Mouse (Mus musculus) gastrocnemius, adult 8-10 months (tissue): ENCODE data around the gene Osbpl9. TPM values are rescaled to one million over a fixed set of nuclear protein-coding genes. Genes with fewer than 3 reads are reported as not detected.

Source experiments
- DNase-seq, 2 experiments: peaks; one replicate each; pipeline ENCODE4 v3.0.0; 2022; ENCODE audit warnings: low spot score in 2 of 2
- total RNA-seq, 4 experiments: library from RNA; stranded (reverse); gene quantifications; 2 replicates each; pipeline ENCODE4 v1.2.4; 2022

Gene Osbpl9
- total RNA-seq, 4 experiments from 2014 or later = 95.4 to 108 (median 97.7) TPM

DNA sequence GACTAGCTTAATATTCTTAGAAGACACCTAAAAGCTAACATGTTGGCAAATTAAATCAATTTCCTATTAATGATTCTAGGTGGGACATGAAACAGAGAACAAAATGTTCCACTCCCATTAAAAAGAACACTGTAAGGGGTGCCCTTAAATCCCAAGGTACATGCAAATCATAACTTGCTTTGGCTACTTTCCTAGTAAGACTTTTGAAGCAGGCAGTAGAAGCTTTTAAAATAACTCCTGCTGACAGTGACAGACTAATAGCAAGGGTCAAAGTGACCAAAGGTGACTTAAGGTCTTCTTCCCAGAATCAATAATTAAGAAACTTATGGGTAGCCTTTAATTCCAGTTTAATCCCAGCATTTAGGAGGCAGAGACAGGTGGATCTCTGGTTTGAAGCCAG, 95.5 kb downstream of the Osbpl9 start:
- DNase-seq = no peak

DNA sequence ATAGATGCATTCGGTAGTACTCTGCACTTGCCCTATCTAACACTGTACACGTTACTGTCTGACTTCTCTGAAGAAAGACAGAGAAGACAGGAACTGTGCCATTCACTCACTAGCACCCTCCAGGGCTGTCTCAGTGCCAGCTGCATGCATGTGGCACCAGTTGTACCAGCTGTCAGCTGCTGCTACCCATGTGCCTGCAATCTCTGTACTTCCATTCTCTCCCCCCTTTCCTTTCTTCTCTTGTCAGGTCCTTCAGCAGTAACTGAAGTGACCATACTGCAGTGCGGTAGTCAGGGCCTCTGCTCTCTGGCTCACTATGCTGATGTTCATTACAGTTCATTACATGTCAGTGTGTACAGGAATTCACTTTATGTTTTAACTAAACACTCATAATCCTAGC, 96.0 kb downstream of the Osbpl9 start:
- no peak for DNase-seq

DNA sequence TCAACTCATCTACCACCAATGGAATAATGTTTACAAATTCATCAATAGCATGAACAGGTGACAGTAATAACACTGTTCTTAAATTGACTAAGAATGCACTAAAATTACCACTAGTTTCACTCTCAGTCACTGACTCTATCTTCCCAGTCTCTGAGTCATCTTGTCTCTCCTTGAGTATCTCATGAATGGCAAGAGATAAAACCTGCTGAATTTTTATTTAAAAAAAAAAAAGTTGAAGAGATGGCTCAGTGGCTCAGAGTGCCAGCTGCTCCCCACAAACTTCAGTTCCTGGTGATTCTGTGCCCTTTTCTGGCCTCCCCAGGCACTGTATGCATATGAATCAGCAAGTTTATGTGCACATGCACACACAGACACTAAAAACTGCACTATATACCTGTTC, 96.8 kb downstream of the Osbpl9 start:
- no peak for DNase-seq

DNA sequence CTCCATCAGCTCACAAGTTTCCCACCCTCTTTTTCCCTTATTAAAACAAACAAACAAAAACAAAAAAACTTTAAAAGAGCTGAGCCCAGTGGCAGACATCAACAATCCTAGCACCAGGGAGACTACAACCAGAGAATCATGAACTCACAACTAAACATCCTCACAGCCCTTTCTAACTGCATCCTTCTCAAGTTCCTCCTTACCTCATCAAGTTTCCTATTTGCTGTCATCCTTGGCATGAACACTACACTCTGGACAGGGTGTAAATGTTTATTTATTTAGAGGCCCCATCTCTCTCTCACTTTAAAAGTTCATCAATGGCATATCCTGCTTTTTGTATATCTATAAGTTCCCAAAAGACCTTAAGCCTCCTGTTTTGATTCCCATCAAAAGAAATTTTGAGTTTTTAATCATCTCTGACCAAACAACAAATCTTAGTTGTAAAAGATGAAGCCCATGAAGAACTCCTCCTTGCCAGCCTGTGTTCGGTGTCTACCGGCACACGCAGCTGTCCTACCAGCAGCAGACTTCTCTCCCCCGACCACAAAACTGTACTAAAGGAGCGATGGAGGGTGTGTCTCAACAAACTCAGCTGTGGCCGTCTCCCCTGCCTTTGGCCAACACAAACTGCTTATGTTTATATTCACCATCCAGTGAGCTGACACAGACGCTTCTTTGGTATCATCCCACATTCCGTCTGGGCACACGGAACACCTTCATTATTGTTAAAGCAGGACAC, 98.8 kb downstream of the Osbpl9 start:
- no peak for DNase-seq

DNA sequence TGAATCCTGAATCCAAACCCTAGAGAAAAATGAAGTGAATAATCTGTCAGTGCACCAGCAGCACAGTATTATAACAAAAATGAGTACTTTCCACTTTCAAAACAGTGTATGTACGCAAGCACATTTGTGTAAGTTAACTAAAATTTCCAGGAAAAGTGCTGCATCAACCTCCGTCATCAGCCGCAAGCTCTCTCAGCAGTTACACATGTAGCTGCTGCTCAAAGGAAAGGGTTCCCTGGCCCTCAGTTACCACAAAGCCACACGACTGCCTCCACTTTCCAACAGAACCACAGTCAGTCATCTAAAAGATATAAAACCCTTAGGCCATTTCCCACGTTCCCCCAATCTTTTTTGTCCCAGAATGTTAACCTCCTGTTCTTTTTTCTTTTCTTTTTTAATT, 99.5 kb downstream of the Osbpl9 start:
- no peak for DNase-seq

DNA sequence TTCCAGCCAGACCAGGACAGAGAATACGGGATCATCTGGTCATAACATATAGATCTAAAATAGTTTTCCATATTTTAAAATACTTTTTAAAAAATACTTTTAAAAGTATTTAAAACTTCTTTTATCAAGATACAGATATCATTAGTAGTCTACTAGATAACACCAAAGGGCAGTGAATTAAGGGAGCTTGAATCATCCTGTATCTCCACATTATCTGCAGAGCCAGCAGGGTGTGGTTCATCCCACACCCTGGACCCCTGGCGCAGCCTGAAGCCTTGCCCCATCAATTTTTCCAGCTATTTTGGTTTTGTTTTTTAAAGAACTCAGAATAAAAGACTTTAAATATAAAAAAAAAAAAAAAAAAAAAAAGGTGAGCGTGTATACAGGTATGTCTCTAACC, 103.2 kb downstream of the Osbpl9 start:
- DNase-seq = no peak

DNA sequence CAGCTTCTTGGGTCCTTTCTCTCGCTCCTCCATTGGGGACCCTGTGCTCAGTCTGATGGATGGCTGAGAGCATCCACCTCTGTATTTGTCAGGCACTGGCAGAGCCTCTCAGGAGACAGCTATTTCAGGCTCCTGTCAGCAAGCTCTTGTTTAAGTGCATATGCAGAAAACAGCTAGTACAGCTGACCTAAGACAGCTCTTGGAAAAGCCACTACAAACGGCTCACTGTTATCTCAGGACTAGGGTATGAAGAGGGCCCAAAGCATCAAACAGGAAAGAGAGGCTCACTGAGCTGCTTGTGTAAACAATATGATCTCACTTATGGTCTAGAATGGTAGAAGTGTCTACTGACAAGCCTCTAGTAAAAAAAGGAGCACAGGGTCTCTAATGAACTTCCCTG, 107.8 kb downstream of the Osbpl9 start:
- no peak for DNase-seq

DNA sequence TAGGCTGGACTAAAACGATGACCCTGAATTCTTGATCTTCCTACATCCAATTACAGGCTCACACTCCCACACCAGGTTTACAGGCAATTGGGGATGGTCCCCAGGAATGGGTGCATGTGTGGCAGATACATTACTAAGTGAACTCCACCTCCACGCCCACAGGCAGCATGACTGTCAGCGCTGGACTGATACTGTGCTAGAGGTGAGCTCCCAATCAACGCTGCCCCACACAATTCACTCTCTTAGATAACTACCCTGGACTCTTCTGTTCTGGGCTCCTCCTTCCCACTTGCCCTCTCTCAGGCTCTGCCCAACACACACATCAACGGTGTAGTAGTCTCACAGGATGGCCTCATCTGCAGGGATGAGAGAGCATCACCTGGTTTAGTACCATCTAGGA, 109.7 kb downstream of the Osbpl9 start:
- no peak for DNase-seq

DNA sequence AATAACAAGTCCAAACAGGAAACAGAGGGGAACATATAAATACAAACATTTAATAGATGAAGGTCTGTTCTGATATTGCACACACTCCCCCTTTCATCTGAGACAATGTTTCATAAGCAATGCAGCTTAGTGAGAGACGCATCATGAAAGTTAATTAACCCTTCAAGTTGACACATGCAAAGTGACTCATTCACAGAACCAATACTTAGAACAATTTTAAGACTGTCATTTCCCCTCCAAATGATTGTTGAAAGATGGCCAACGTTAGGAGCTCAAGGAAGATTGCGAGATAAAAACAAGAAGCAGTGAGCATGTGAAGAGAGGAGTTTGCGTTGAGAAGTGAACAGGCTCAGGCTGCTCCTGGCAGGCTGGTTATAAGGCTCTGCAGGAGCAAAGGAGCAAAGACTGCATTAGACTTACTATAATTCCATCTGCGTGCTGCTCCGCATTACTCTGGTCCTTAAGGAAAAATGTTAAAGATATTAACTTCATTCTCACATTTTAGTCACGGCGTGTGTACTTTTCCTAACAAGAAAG, 110.8 kb downstream of the Osbpl9 start:
- DNase-seq = no peak

DNA sequence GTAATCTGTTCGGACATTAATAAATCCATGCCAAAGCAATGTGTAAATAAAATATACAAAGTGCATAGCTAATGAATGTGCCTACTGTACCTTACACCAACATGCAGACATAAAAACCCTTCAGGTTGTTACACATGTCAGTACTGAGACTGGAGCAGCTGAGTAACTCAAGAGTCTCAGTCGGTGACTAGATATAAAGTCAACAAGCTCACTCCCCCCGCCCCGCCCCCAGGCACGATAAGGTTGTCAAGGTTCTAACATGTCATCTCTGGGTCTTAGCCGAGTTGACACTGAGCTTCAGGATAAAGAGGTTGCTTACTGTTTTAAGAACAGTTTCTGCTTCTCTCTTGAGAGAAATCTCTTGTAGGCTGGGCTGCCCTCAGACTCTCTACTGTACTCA, 112.1 kb downstream of the Osbpl9 start:
- DNase-seq = no peak

DNA sequence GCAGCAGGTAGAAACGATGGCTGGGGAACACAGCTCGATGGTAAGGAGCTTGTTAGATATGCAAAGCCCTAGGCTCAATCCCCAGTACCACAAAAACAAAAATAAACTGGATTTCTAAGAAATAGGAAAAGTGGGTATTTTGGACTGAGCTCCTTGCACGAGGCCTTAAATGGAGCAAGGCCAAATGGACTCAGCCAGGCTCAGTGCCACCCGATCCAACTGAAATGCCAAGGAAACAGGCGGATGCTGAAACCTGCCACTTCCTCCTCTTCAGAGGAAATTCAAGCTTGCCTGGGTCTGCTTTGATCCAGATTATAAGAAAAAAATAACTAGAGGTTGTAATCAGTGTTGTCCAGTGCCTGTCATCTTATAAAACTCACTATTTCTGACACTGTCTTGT, 112.9 kb downstream of the Osbpl9 start:
- DNase-seq = no peak

DNA sequence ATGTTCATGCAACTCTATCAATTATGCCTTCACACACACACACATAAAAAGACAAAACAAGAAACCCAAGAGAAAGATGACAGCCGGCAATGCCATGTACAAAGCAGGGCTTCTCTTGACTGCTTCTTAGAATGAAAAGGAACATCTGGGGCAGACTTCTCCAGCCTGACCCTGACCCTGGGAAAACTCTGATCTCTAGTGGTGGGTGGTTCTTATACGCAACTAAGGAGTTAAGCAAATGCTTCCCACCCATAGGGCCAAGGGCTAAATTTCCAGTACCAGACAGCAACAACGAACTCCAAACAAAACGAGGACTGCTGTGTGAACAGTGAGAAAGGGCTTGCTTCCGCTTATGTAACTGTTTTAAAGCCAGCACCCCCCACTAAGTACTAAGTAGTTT, 122.0 kb downstream of the Osbpl9 start:
- DNase-seq = no peak

DNA sequence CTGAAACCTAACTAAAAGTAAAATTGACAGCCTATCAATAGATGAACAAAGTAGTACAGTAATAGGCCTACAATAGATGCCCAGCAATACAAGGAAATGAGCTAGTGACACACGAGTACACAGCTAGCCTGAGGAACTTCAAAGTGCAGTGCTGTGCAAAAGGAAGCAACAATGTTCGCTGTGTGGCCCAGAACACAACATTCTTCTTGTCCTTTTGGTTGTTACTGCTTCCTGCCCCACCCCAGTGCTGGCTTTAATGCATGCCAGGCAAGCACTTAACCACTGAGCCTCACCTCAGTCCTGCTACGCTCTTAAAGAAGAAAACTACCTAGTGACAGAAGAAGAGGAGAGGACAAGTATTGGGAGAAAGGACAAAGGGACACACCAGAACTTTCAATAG, 122.4 kb downstream of the Osbpl9 start:
- no peak for DNase-seq

DNA sequence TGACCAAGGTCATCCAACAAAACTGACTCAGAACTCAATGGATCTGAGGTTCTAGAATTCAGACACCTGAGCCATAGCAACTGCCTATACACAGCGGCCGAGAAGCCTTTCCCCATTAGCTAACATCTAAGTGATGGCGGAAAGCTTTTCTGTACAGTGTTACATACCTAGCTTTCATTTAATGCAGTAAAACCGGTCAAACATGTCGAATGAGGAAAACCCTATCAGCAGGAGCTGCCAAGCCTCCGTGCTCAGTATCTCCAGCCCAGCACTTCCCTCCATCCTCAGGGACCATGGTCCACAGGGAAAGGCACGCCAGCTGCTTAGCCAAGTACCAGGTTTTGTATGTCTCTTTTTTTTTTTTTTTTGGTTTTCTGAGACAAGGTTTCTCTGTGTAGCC, 123.1 kb downstream of the Osbpl9 start:
- DNase-seq = no peak

DNA sequence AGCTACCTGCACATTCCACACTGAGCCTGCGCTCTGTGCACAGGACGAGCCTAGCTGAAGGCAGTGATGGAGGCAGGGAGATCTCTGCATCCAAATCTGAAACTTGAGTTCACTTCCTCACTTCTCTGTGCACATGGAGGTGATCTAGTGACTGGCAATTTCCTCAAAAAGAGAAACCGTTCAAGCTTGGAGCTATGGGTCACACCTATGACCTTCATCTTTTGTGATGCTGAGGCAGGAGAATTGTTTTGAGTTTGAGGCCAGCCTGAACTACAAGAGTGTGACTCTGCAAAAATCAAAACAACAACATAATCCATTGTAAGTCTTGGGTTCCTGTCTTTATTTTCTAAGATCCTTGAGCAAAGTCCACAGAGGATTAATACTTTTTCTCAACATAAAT, 128.8 kb downstream of the Osbpl9 start:
- DNase-seq = no peak

DNA sequence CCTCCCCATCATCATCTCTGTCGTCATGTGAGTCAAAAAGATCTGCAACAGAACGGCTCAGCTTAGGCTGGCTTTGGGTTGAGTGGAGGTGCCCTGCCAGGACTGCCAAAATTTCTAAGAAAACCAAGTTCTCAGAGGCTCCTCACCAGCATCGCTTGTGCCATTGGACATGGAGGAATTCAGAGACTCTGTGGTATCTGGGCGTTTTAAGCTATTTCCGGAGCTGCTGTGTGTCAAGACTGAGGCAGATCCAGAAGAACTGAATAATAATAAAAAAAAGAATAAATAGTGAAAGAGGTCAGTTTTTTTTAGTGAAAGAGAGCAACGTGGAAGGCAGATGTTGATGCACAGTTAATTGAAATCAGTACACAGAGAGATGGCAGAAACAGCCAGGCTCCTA, 129.2 kb downstream of the Osbpl9 start:
- no peak for DNase-seq

DNA sequence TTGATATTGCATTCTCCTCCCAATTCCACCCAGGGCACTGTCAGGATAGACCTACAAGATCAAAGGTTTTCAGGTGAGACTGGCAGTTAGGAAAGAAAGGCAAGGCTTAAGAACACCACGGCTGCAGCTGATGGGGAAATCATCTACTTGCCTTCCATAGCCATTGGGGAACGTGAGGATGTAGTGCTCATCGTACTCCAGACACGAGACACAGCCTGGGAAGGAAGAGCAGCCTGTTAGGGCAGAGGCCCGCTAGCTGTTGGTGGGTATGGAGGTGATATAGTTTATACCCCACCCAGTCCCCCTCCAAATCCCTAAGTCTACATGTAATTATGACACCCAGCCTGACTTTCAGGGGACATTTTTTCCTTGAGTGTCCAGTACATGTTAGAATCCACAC, 136.4 kb downstream of the Osbpl9 start:
- no peak for DNase-seq

DNA sequence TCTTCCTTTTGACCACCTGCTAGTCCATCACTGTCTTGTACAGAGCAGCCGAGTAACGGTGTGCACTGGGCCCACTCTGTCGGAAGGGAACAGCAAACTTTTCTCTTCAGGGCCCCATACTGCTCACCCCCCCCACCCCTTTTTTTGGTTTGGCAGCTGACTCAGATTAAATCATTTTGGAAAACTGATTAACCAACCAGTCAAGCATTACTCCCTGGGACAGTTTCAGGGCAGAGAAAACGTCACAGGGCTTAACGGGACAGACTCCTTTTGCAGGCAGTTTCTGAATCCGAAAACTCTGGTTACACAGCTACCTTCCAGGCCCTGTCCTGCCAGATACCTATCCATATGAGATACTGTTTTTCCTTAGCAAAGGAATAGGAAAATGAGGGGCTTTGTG, 137.1 kb downstream of the Osbpl9 start:
- no peak for DNase-seq

DNA sequence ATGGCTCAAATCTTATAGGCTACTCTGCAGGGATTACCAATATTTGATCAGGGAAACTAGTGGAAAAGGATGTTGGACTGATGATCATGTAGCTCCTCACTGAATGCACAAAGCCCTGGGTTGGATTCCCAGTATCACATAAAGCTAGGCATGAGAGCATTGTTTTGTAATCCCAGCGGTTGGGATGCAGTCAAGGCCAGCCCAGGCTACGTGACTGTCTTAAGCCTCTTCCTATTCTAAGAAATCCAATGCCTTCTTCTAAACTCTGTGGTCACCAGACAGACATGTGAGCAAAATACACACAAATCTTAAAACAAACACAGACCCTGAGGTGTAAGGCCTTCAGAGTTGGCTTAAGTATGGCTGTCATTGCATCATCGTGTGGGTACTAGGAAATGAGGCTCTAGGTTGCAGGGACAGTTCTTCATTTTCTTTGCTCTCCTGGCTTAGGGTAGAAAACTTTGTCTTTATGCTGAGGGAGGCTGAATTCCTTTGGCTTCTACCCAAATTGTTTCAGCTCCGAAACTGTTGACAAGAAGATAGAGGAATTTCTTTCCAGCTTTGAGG, 142.7 kb downstream of the Osbpl9 start:
- no peak for DNase-seq

DNA sequence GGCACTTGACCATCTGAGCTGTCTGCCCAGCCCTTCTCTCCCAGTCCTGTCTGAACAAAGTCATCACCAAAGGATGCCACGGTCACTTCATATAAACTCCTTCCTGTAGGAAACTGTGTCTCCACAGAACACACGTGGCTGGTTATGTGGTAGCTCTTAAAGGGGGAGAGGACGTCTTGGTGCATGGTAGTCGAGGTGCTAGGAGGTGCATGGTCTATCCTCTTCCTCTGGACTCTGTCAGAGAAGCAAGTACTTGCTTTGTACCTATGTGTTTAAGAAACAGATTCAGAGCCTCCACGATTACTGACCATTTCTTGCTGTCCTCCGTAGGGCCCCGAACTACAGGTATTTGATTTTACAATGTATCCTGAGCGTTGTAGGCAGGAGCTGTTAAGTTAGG, 144.4 kb downstream of the Osbpl9 start:
- DNase-seq = no peak

DNA sequence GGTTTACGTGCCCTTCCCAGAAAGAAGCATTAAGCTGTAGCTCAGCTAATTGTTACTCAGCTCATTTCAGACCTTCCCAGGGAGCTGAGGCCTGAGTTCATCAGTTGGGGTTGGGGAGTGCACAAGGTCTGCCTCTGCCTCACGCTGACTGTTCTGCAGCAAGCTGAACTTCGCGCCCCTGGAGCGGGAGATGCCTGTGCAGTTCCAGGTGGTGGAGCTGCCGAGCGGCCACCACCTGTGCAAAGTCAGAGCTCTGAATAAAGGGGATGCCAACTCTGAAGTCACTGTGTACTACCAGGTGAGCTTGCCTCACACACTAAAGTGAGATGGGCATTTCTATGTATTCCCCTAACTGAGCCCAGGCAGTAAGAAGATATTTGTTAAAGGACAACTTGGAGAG, 145.7 kb downstream of the Osbpl9 start:
- no peak for DNase-seq

DNA sequence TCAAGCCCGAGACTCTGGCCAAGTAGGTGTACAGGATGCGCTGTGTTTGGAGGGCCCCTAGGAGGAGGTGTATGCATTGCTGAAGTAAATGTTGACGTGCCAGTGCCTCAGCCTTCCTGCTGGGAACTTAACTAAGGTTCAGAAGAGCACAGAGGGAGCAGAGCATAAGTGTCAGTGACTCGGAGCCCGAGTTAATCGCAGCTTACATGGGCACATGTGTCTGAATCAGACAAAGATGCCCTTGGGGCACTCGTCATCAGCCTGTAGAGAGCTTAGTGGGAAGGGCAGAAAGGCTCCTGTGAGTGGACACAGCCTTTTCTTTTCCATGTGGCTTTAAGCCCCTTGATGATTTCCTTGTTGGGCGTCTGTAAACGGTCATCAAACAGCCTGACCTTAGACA, 148.1 kb downstream of the Osbpl9 start:
- DNase-seq = no peak

DNA sequence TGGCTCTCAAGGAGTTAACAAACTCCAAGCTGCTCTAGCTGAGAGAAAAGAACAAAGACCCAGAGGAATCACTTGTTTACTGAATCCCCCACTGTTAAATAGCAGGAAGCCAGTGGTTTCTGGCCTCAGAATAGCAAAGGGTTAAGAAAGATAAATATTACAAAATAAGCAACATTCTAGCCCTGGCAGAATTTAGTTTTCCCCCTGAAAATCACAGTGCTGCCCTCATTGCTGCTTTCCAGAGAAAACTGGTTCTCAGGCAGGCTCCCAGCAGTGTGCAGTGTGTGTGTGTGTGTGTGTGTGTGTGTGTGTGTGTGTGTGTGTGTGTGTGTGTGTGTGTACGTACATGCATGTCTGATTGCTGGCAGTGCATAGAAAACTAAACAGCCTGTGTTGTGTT, 149.8 kb downstream of the Osbpl9 start:
- no peak for DNase-seq
